Mouse (Mus musculus) cortical plate, adult 2 months (tissue): Measurements from ENCODE around the gene Ugt1a6a.
"Not testable (repeated sequence)": the region's sequence is repeated elsewhere in the genome, so short reads cannot be mapped to it uniquely, and the experiment has no call there.

ENCODE experiments used
- CTCF ChIP-seq: fragments of 200-500 bp; IDR thresholded peaks from 2 replicates; pipeline ENCODE4 v1.5.1; 2011; ENCODE audit warnings: mild to moderate bottlenecking, control low read depth, low read length; ENCODE audit not compliant: insufficient read depth; ENCODE audit errors: extremely low read depth
- POLR2A ChIP-seq: fragments of 200-500 bp; IDR thresholded peaks from 2 replicates; pipeline ENCODE4 v1.6.1; 2011; ENCODE audit warnings: mild to moderate bottlenecking, low read length, control low read depth; ENCODE audit not compliant: insufficient read depth; ENCODE audit errors: extremely low read depth

GRCm38 (mm10) chr1:88103697-88104468, 30.7 kb upstream of the Ugt1a6a start:
- not testable (repeated sequence) for TF ChIP-seq POLR2A, CTCF
